Mouse (Mus musculus) lung, adult 2 months (tissue): ENCODE data around the gene Slc16a5.

ENCODE experiments used
- CTCF ChIP-seq: fragments of 200-500 bp; IDR thresholded peaks from 2 replicates; pipeline ENCODE4 v1.5.1; 2011; ENCODE audit warnings: mild to moderate bottlenecking, low read length, control low read depth; ENCODE audit not compliant: insufficient read depth
- POLR2A ChIP-seq: fragments of 200-500 bp; IDR thresholded peaks from 2 replicates; pipeline ENCODE4 v1.6.1; 2011; ENCODE audit warnings: low read depth, mild to moderate bottlenecking, control low read depth, low read length, borderline replicate concordance; ENCODE audit errors: extremely low read depth

- no peak for TF ChIP-seq POLR2A
- no peak for TF ChIP-seq CTCF
Measured at GRCm38 (mm10) chr11:115441417-115441816, 20.9 kb upstream of the Slc16a5 start.
